Comparison of ENCODE assay signal across 33 mouse cellular contexts in genomic region chr19:57943308-57943707, GRCm38 (mm10).
"Had no signal": no experiment of that assay in that cellular context is flagged by ENCODE, and none has a peak within 500 bp of the region (broad histone marks: within the 10 kb centered on the region; RNA-seq: fewer than 3 reads in every experiment).

No protein-coding gene starts in this region.

- H3K9me3 ChIP-seq: heart, embryonic 10.5 days; heart, embryonic 12.5 days; heart, embryonic 13.5 days; heart, embryonic 15.5 days; hindbrain, embryonic 10.5 days; hindbrain, embryonic 12.5 days; hindbrain, embryonic 13.5 days; hindbrain, embryonic 15.5 days; kidney, embryonic 15.5 days had no signal

- H3K36me3 ChIP-seq: heart, embryonic 15.5 days; hindbrain, embryonic 12.5 days; hindbrain, embryonic 13.5 days; hindbrain, embryonic 15.5 days had no signal

- H3K9ac ChIP-seq: heart, embryonic 12.5 days; heart, embryonic 13.5 days; heart, embryonic 15.5 days; hindbrain, embryonic 12.5 days; hindbrain, embryonic 13.5 days; hindbrain, embryonic 14.5 days; hindbrain, embryonic 15.5 days; kidney, embryonic 15.5 days had no signal

- H3K27me3 ChIP-seq: heart, embryonic 12.5 days; heart, embryonic 13.5 days; heart, embryonic 15.5 days; hindbrain, embryonic 12.5 days; hindbrain, embryonic 13.5 days; hindbrain, embryonic 15.5 days; kidney, embryonic 15.5 days had no signal

- H3K4me1 ChIP-seq: heart, embryonic 10.5 days; heart, embryonic 12.5 days; heart, embryonic 13.5 days; heart, embryonic 15.5 days; hindbrain, embryonic 10.5 days; kidney, embryonic 15.5 days had no signal

- H3K4me3 ChIP-seq: heart, adult 2 months; heart, embryonic 10.5 days; heart, embryonic 12.5 days; heart, embryonic 13.5 days; heart, embryonic 15.5 days; hindbrain, embryonic 10.5 days; hindbrain, embryonic 12.5 days; hindbrain, embryonic 13.5 days; hindbrain, embryonic 15.5 days; kidney, embryonic 15.5 days; layer of hippocampus, adult 2 months had no signal

- H3K27ac ChIP-seq: heart, adult 2 months; heart, embryonic 10.5 days; heart, embryonic 13.5 days; heart, embryonic 15.5 days; hindbrain, embryonic 10.5 days; hindbrain, embryonic 12.5 days; hindbrain, embryonic 13.5 days; hindbrain, embryonic 14.5 days; hindbrain, embryonic 15.5 days; hindbrain, postnatal 0 days; kidney, embryonic 15.5 days; kidney, postnatal 0 days; layer of hippocampus, adult 2 months had no signal

- DNase-seq: heart, adult 2 months; heart, postnatal 10 days; heart, postnatal 14 days; heart, postnatal 36 days; kidney, adult 11 months; kidney, adult 18-20 months; kidney, adult 2 months; kidney, adult 8-10 months; kidney, adult 9 months; kidney, postnatal 10 days; kidney, postnatal 14 days; kidney, postnatal 25 days; kidney, postnatal 36 days; kidney, postnatal 4 days; layer of hippocampus, adult 9-11 months; layer of hippocampus, postnatal 36 days had no signal

- ATAC-seq: hindbrain, embryonic 16.5 days; hindbrain, postnatal 0 days; inflammation-experienced regulatory T-cells, adult 6 months; intestine, embryonic 16.5 days had no signal

- H3K4me2 ChIP-seq: heart, embryonic 11.5 days; heart, embryonic 12.5 days; heart, embryonic 13.5 days; heart, embryonic 15.5 days; hindbrain, embryonic 12.5 days; hindbrain, embryonic 13.5 days; hindbrain, embryonic 14.5 days; hindbrain, embryonic 15.5 days; kidney, embryonic 15.5 days had no signal
